Mouse (Mus musculus): ENCODE measurements at regions not wholly inside any gene's neighbourhood (a gene's known extent, or its start where the extent isn't known, plus 50 kb on each side); places are given as distances from the start of the nearest gene placed in this dataset.

DNA sequence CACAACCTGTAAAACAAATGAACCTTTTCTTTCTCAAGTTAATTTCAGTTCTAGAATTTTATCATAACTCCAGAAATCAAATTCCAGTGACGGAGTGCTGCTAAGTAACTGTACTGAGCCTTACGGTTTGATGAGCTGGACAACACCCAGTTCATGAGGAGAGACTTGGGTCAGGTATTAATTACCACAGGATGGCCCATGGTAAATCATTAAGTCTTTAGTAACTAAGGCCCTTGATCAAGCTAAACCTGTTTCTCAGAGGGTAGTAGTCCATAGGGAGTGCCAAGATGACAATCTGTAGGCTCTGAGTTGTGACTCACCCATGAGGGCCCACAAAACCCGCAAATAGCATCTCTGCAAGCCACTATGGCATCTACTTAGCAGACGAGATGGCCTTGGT lies 101.1 kb upstream of the Arhgap5 start:
- no peak for TF ChIP-seq POLR2A (IDR thresholded peaks at IDR 0.05; ENCODE audit: low read depth, low read length)
- TF ChIP-seq CTCF (IDR thresholded peaks at IDR 0.05; ENCODE audit: borderline replicate concordance, insufficient read depth, low read length): no peak

Data from embryonic fibroblast, embryonic 13.5 days (primary cell).